Mouse (Mus musculus): ENCODE data around the gene Gm40460. TPM values are rescaled to one million over a fixed set of nuclear protein-coding genes. Genes with fewer than 3 reads are reported as not detected.
"Not testable (repeated sequence)": the region's sequence is repeated elsewhere in the genome, so short reads cannot be mapped to it uniquely, and the experiment has no call there.

Gm40460 gene
- not detected for polyA plus RNA-seq (2017; shearing (Covaris generic))

- no peak for ATAC-seq
These were observed at the start of gene Gm40460 for GRCm38 (mm10) chr7:142240978-142241377. TSS of gene Gm40460 (minus strand) at chr7:142241078.

DNA sequence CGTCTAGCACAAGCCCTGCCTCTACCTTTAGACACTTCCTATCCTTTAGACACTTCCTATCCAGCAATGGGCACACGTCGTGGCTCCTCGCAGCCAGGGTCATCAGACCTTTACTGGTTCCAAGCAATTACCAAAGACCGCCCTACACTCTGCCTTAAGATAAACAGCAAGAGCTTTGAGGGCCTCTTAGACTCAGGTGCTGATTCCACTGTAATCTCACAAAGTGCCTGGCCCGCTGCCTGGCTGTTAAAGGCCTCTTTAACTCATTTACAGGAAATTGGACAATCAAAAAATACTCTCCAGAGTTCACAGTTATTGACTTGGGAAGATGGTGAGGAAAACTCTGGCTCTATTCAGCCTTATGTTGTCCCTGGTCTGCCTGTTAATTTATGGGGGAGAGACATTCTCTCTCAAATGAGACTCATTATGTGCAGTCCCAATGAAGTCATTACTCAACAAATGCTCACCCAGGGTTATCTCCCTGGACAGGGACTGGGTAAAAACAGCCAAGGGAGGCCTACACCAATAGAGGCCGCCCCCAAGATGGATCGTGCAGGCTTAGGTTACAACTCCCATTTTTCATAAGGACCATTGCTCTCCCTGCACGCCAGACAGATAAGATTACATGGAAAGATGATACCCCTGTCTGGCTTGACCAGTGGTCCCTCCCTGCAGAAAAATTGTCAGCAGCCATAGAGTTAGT is 45.2 kb upstream of the Gm40460 start:
- ATAC-seq, result not testable (repeated sequence)

DNA sequence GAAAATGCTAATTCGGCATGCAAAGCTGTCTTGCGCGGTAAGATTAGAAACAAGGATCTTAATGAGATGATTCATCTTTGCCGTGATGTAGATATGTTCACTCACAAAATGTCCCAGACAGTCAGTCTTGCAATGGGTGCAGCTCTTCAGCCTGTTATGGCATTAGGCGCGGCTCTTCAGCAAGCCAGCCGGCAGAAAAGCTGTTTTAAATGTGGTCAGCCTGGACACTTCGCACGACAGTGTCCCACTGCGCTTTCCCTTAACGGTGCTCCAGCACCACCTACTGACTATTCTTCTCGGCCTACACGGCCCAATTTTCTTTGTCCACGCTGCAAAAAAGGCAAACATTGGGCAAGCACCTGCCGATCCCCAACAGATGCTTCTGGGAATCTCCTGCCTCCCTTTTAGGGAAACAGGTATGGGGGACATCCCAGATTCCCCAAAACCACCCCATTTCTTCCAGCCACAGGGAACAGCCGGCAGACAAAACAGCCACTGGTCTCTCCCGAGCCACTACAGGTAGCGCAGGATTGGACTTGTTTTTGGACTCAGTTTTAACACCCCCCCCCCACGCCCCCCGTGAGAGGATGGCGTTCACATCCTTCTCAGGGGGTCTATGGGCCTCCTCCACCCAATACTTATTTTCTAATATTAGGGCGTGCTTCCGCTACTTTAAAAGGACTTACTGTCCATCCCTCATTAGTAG is 44.4 kb upstream of the Gm40460 start:
- ATAC-seq, result no peak

- ATAC-seq, result peak; percentile 58
These were observed 43.8 kb upstream of the Gm40460 start for GRCm38 (mm10) chr7:142284615-142285080.

DNA sequence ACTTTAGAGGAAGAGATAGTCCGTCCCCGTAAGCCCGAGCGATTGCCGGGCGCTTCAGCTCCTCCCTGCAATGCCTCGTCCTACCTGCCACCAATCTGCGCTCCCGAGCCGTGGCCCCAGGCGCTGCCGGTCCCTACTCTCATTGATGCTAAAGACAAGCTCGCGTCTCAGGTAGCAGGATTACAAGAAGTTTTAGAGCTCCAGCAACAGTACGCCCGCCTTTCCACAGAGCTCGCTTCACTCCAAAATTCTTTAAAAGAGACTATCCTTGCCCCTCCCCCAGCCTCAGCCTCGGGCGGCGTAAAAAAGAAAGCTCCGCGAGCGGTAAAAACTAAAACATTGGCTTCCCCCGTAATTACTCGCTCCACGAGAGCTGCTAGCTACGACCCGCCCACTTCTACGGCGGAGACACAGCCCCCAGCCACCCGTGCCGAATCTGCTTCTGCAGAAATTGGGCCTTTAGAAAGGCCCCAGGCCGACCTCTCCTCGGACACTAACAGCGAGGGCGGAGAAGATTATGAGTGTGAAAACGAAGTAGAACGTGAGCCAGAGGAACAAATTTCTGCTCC is 43.2 kb upstream of the Gm40460 start:
- ATAC-seq, result peak; percentile 74

- not testable (repeated sequence) for ATAC-seq
These were observed 42.0 kb upstream of the Gm40460 start for GRCm38 (mm10) chr7:142282847-142283246.

- not testable (repeated sequence) for ATAC-seq
These were observed 38.4 kb upstream of the Gm40460 start for GRCm38 (mm10) chr7:142279291-142279690.

- ATAC-seq, result not testable (repeated sequence)
These were observed 37.3 kb upstream of the Gm40460 start for GRCm38 (mm10) chr7:142278183-142278582.

GRCm38 (mm10) chr7:142274263-142274662 is 33.4 kb upstream of the Gm40460 start, which contains the start of gene Gm4559:
TSS of gene Gm4559 (minus strand) at chr7:142274363.
- not testable (repeated sequence) for ATAC-seq

DNA sequence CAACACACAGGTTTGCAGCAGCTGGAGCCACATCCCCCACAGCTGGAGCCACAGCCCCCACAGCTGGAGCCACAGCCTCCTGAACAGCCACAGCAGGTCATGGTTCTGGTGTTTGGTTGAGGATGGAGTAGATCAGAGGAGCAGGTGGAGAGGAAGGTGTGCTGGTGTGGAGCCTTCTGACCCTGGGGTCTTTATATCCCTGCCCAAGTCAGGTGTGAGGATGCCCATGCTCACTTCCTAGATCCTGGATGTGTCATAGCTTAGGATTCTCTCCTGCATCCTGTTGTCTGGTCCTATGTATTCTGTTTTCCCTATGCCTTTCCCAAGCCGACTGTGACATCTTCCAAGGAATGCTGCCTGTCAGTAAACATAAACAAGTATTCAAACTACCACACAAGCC is 17.4 kb upstream of the Gm40460 start, which contains the start of gene Gm2431:
Gene Gm2431, minus strand, starts transcription at position 101 of the 400 bp plus-strand sequence.
- not testable (repeated sequence) for ATAC-seq

DNA sequence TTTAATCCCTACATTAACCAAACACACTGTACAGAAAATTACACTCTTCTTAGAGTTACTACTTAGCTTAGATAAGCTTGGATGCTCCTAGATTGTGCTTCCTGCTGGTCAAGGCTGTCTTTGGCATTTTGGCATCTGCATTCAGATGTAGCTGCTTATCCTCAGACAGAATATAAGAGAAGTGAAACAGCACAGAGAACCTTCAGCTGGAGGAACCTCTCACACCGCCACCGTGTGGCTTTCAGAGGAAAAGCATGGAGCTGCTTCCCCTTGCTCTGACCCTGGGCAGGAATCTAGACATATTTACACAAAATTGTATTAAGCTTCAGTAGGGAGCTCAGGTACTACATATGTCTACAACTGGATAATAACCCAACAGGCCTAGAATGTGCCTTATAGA is 14.6 kb upstream of the Gm40460 start:
- ATAC-seq, result no peak

DNA sequence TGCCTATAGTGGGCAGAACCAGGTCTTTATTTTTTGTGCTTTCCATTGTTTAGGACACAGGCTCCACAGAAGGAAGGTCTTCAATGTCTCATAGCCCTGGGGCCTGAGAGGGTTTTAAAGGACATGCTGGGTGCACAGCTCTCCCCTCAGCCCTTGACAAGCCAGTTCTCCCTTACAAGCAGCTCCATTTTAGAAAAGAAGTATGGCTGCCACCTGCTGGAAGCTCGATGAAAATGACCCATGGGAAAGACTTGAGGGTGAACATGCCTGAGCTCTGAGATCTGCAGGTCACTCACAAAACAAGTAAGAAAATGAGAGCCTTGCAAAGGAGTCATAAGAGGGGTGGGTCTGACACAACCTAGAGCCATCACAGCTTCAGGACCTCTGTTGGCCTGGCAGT is 8.9 kb upstream of the Gm40460 start:
- ATAC-seq, result no peak

DNA sequence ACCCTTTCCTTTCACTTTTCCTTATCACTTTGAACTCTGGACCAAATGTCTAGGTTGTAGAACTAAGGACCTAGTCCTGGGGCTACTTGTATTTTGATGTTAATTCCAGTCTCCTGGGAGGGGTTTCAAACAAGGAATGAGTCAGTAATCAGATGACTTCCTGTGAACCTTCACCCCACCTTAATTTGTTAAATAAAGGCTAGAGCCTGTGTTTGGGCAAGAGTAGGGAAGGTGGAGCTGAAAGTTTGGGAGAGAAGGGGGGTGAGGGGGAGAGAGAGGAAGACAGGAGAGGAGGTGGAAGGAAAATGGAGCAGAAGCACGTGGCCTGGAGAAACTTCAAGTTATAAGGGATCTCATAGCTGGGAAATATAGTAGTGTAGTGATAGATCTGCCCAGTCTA is 9.3 kb downstream of the Gm40460 start:
- ATAC-seq, result no peak

DNA sequence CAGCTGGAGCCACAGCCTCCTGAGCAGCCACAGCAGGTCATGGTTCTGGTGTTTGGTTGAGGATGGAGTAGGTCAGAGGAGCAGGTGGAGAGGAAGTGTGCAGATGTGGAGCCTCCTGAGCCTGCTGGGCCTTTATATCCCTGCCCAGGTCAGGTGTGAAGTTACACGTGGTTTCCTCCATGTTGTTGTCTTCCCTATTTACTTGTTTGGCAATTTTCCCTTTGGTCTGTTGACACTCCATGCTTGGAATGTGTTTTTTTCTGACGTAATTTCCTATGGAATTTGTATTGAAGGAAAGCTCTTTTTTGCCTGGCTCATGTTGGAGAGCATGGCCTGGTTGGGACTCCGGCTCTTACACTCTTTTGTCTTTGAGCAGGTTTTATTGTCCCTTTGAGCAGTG is 11.0 kb downstream of the Gm40460 start, which contains the start of gene Krtap5-5:
Gene Krtap5-5, minus strand, starts transcription at position 101 of the 400 bp plus-strand sequence.
- not testable (repeated sequence) for ATAC-seq

- no peak for ATAC-seq
These were observed 16.4 kb downstream of the Gm40460 start for GRCm38 (mm10) chr7:142224518-142224917.

- ATAC-seq, result not testable (repeated sequence)
These were observed 28.7 kb downstream of the Gm40460 start for GRCm38 (mm10) chr7:142212136-142212535.

- ATAC-seq, result no peak
These were observed 29.3 kb downstream of the Gm40460 start, which contains the start of gene Gm7579 for GRCm38 (mm10) chr7:142211559-142211958. TSS of gene Gm7579 (plus strand) at chr7:142211859.

GRCm38 (mm10) chr7:142206891-142207290 is 34.0 kb downstream of the Gm40460 start:
- ATAC-seq, result not testable (repeated sequence)

GRCm38 (mm10) chr7:142205488-142205887 is 35.4 kb downstream of the Gm40460 start:
- ATAC-seq, result no peak

DNA sequence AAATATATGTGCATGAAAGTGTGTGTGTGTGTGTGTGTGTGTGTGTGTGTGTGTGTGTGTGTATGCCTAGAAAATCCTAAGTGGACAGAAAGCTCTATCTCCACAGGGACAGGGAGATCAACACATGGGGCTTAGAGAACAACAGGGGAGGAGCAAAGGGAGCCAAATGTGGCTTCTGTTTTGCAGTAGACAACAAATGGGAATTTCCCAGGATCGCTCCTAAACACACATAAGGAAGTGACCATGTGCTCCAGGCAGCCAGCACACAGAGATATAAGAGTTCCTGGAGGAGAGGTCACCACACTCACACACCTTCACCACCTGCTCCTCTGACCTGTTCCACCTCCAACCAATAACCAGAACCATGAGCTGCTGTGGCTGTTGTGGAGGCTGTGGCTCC is 39.8 kb downstream of the Gm40460 start, which contains the start of gene Krtap5-3:
Gene Krtap5-3, plus strand, starts transcription at position 301 of the 400 bp plus-strand sequence.
- ATAC-seq, result no peak

DNA sequence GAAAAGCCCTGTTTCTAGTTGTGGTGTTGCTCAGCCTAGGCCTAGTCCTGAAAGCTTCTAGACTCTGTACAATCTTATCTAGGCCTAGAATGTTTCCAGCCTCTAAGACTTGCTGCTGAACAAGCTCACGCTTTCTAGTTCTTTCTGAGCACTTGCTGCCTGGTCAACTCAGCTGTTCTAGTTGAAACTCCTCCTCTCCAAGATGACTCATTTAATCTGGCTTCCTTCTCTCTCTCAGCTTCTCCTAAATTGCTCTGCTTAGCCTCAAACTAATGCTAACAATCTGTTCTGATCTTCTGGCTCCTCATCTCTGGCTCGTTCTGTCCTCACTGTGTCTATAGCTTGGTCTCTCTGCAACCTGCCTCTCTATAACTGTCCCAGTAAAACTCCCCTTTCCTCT is 42.1 kb downstream of the Gm40460 start:
- ATAC-seq, result no peak

Data from activated CD4-positive, CD25-positive, alpha-beta regulatory T cell, adult 4 months (primary cell).